Mouse (Mus musculus): ENCODE data around the gene Dnah10. TPM values are rescaled to one million over a fixed set of nuclear protein-coding genes. Genes with fewer than 3 reads are reported as not detected.

Dnah10 gene
- total and polyA plus RNA-seq, 3 experiments = 0.03 to 0.30 (median 0.08) TPM

GRCm38 (mm10) chr5:124718396-124718795 lies 6.5 kb upstream of the Dnah10 start:
- TF ChIP-seq TBP (conservative IDR thresholded peaks at IDR 0.05; ENCODE audit: low read depth, low read length) (no peak), POLR2AphosphoS2 (IDR thresholded peaks at IDR 0.05; ENCODE audit: low read depth, low read length) (no peak), MAZ (IDR thresholded peaks at IDR 0.05; ENCODE audit: low read depth, low read length) (no peak), MYC (IDR thresholded peaks at IDR 0.05; ENCODE audit: low read depth, low read length) (no peak), ELF1 (IDR thresholded peaks at IDR 0.05; ENCODE audit: low read depth, low read length) (no peak), NRF1 (IDR thresholded peaks at IDR 0.05; ENCODE audit: low read depth, low read length) (no peak), ZNF384 (IDR thresholded peaks at IDR 0.05; ENCODE audit: low read depth, low read length) (no peak), PAX5 (IDR thresholded peaks at IDR 0.05; ENCODE audit: low read length) (no peak), USF1 (IDR thresholded peaks at IDR 0.05; ENCODE audit: low read depth, low read length) (no peak), MAFK (IDR thresholded peaks at IDR 0.05; ENCODE audit: insufficient replicate concordance, low read length) (no peak), GABPA (IDR thresholded peaks at IDR 0.05; ENCODE audit: insufficient replicate concordance, low read depth, low read length) (no peak), BHLHE40 (IDR thresholded peaks at IDR 0.05; ENCODE audit: low read depth, low read length) (no peak), CHD2 (IDR thresholded peaks at IDR 0.05; ENCODE audit: low read length) (no peak), SMC3 (IDR thresholded peaks at IDR 0.05; ENCODE audit: low read depth, low read length) (no peak), MXI1 (IDR thresholded peaks at IDR 0.05; ENCODE audit: low read depth, low read length) (no peak), ZMIZ1 (IDR thresholded peaks at IDR 0.05; ENCODE audit: low read depth, low read length) (no peak), JUN (IDR thresholded peaks at IDR 0.05; ENCODE audit: insufficient read depth, low read depth, low read length) (no peak)
- Histone ChIP-seq H3K79me2 (replicated peaks; ENCODE audit: control insufficient read depth, extremely low read depth, insufficient read depth, poor library complexity, severe bottlenecking) (no peaks in the 10 kb centered on the region), H3K4me3 (replicated peaks in 1 of 3; ENCODE audit: low read depth in 2 of 3, low read length in 2 of 3, poor library complexity in 1 of 3) (no peak overlapping the region), H3K9me3 (replicated peaks; ENCODE audit: low read length) (no peaks in the 10 kb centered on the region), H3K4me2 (ENCODE audit: insufficient read depth, low read depth, poor library complexity, severe bottlenecking) (no peak overlapping the region), H3K27ac (ENCODE audit: insufficient read depth, low read depth) (no peak overlapping the region), H3K27me3 (replicated peaks) (no peaks in the 10 kb centered on the region), H3K36me3 (replicated peaks in 1 of 2; ENCODE audit: control insufficient read depth in 1 of 2, insufficient read depth in 1 of 2, low read length in 1 of 2) (peaks cover 65 to 85% of the 10 kb centered on the region in 2 experiments), H3K9ac (ENCODE audit: insufficient read depth, low read depth) (no peak overlapping the region), H3K4me1 (ENCODE audit: control insufficient read depth in 1 of 2, insufficient read depth in 2 of 2) (no peaks in the 10 kb centered on the region)
- dilution Hi-C loops (cut with MboI; ENCODE audit: extremely low pct_ligation_motif_present, extremely low pct_unique_long_range_greater_than_20kb, low sequenced_read_pairs) = no loop called here
- in situ Hi-C loops (cut with MboI; ENCODE audit: low pct_ligation_motif_present, low pct_unique_long_range_greater_than_20kb, low sequenced_read_pairs) = no loop called here
- no peak for DNase-seq (ENCODE audit: extremely low read depth)

- Histone ChIP-seq H3K9ac (ENCODE audit: insufficient read depth, low read depth) (no peak overlapping the region), H3K27me3 (replicated peaks) (no peaks in the 10 kb centered on the region), H3K27ac (ENCODE audit: insufficient read depth, low read depth) (no peak overlapping the region), H3K4me1 (ENCODE audit: control insufficient read depth in 1 of 2, insufficient read depth in 2 of 2) (no peaks in the 10 kb centered on the region), H3K4me3 (replicated peaks in 1 of 3; ENCODE audit: low read depth in 2 of 3, low read length in 2 of 3, poor library complexity in 1 of 3) (no peak overlapping the region), H3K79me2 (replicated peaks; ENCODE audit: control insufficient read depth, extremely low read depth, insufficient read depth, poor library complexity, severe bottlenecking) (no peaks in the 10 kb centered on the region), H3K9me3 (replicated peaks; ENCODE audit: low read length) (no peaks in the 10 kb centered on the region), H3K4me2 (ENCODE audit: insufficient read depth, low read depth, poor library complexity, severe bottlenecking) (no peak overlapping the region), H3K36me3 (replicated peaks in 1 of 2; ENCODE audit: control insufficient read depth in 1 of 2, insufficient read depth in 1 of 2, low read length in 1 of 2) (peaks cover 39 to 69% of the 10 kb centered on the region in 2 experiments)
- no peak for DNase-seq (ENCODE audit: extremely low read depth)
- dilution Hi-C loops (cut with MboI; ENCODE audit: extremely low pct_ligation_motif_present, extremely low pct_unique_long_range_greater_than_20kb, low sequenced_read_pairs) = no loop called here
- no peak for TF ChIP-seq SMC3 (IDR thresholded peaks at IDR 0.05; ENCODE audit: low read depth, low read length)
- in situ Hi-C loops (cut with MboI; ENCODE audit: low pct_ligation_motif_present, low pct_unique_long_range_greater_than_20kb, low sequenced_read_pairs) = no loop called here
Observed at GRCm38 (mm10) chr5:124723125-124723524, 1.8 kb upstream of the Dnah10 start.
